Mouse (Mus musculus) heart, adult 18-20 months (tissue): ENCODE data around the gene Gabarap. TPM values are rescaled to one million over a fixed set of nuclear protein-coding genes. Genes with fewer than 3 reads are reported as not detected.
"Not testable (repeated sequence)": the region's sequence is repeated elsewhere in the genome, so short reads cannot be mapped to it uniquely, and the experiment has no call there.

Experiments used
- DNase-seq, 2 experiments: peaks; one replicate each; pipeline ENCODE4 v3.0.0; 2021 to 2022; ENCODE audit warnings: mixed read lengths in 1 of 2
- total RNA-seq, 2 experiments: library from RNA; stranded (reverse); gene quantifications; 2 replicates each; pipeline ENCODE4 v1.2.3; 2021

Gene Gabarap
- total RNA-seq, 2 experiments from 2014 or later: 285 to 320 TPM

DNA sequence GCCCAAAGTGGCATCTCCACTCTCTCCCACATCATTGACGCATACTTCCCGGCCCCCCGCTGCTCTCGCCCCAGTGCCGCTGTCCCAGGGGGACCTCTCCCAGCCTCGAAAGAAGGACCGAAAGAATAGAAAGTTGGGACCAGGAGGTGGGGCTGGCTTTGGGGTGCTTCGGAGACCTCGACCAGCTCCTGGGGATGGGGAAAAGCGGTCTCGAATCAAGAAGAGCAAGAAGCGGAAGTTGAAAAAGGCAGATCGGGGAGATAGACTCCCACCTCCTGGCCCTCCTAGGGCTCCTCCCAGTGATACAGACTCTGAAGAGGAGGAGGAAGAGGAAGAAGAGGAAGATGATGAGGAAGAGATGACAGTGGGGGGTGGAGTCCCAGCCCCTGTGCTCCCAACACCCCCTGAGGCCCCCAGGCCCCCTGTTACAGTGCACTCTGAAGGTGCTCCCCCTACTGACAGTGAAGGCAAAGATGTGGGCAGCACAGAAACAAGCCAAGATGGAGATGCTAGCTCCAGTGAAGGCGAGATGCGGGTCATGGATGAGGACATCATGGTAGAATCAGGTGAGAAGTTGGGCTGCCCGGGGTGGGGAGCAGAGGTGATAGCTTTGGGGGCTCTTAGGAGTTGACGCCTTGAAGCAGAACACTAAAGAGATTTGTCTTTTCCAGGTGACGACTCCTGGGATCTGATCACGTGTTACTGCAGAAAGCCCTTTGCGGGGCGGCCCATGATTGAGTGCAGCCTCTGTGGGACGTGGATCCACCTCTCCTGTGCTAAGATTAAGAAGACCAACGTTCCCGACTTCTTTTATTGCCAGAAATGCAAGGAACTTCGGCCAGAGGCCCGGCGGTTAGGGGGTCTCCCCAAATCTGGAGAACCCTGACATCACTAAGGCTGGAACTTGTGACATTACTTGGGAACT, 7.9 kb downstream of the Gabarap start:
- DNase-seq: peak in 1 of 2 experiments; percentile 28

DNA sequence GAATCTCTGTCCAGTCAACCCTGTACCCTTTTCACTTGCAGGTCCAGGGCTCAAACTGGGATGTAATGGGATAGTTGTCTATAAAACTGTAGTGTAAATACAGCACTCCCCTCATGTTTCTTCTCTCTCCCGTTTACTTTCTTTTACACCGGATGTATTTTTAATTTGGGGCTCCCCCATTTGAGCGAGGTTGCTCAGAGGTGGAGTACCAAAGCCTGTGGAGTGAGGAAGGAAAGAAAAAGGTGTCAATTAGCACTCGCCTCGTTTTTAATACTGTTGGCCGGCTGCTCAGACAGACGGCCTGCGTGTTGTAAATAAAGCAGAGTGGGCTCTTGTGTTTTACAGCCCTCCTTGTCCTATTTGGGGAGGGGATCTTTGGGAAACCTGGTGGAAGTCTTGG, 8.7 kb downstream of the Gabarap start:
- no peak for DNase-seq

DNA sequence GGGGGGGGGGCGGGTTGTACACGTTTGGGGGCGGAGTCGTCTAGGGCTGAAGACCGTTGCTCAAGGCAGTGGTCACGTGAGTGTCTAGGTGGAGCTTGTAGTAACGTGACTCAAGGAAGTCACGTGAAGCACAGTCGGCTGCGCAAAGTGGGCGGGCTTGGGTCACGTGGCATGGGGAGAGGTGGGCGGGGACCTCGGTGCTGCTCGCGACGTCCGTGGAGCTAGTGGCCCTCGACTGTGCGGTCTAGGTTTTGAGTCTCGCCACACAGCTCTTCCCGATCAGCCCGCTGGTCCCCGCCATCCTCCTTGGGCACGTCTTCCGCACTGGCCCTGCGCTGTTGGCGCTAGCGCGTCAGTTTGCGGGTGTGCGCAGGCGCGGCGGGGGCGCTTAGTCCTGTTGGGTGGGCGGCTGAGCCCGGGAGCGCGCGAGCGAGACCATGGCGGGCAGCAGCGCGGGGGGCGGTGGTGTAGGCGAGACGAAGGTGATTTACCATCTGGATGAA, 9.5 kb downstream of the Gabarap start, which contains the start of gene Dvl2:
TSS of gene Dvl2 (plus strand) at position 200 of the 503 bp plus-strand sequence.
- DNase-seq: peak; percentile 91 to 94

GRCm38 (mm10) chr11:70001159-70001558, 10.2 kb downstream of the Gabarap start:
- no peak for DNase-seq

GRCm38 (mm10) chr11:70001865-70002264, 10.9 kb downstream of the Gabarap start:
- DNase-seq: no peak

DNA sequence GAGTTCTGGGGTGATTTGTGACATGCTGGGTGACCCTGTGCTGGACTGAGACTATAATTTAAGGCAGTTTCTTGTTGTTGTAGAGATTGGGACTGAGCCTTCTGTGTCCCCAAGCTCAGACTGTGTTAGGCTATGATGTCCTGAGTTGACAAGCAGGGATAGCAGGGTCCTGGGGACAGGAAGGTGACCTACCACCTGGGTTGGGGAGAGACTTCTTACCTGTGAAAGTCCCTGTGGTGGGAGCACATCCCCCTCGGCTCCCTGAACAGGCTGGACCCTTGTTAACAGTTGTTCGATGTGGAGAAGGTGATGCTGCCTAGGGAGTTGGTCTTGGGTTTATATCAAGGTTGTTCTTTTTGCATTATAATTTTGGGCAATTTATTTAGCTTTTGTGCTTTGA, 11.5 kb downstream of the Gabarap start:
- no peak for DNase-seq

DNA sequence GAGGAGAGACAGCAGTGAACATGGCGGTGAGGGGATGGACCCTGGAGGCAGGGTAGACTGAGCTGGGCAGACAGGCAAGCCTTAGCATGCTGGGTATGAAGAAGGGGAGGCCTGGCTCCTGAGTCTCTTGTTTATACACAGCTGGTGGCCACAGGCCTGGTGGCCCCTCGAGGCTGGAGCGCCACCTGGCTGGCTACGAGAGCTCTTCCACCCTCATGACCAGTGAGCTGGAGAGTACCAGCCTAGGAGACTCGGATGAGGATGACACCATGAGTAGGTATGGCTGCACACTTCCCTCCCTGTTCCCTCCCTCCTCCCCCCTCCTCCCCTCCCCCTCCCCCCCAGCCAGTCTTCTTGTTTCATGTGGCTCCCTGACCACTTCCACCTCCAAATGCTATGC, 14.6 kb downstream of the Gabarap start:
- DNase-seq: no peak

DNA sequence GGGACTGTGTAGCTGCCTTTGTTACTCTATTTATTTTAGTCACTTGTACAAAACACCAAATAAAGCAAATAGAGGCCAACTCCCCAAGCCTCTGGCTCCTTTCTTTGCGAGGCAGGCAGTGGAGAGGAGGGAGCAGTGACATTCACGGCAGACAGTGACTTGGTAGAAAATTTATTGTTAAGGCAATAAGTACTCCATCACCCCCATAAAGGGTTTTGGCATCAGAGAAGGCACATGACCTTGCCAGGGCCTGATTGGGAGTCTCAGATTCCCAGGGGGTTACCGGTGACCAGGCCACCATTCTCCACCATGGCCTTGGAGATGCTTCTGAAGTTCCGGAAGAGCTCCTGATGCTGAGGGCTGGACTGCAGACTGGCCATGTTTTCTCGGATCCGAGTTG, 19.1 kb downstream of the Gabarap start:
- DNase-seq: no peak

DNA sequence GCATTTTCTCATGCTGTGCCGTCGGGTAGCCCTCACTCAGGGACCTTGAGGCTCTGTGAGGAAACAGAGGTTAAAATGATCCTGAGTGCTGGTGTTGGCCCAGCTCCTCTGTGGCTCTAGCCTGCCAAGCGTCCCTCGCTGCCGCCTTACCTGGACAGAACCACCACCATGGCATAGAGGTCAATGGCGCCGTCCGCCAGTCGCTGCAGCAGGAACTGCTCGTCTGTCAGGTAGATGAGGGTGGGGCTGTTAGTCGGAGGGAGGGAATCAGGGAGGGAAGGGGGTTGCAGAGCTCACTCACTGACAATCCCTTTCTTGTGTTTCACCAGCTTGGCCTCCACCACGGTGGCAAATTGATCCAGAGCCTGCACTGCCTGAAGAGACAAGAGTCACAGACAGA, 19.6 kb downstream of the Gabarap start:
- DNase-seq: no peak

DNA sequence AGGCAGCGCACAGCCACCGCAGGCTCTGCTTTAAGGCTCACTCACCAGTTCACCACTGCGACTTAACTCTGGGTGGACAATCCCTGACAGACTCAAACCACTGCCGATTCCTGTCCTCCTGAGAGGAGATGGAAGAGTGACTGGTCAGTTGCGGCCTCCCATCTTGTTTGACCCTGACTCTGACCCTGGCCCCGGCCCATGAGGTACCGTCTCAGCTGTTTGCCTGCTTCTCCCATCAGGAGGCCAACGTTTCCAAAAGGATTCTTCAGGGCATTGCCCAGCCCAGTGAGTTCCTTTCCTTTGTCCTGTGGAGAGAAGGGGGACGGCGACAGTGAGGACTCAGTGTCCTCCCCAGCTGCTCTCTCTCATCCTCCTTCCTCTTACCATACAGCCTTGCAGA, 20.0 kb downstream of the Gabarap start:
- DNase-seq: no peak

DNA sequence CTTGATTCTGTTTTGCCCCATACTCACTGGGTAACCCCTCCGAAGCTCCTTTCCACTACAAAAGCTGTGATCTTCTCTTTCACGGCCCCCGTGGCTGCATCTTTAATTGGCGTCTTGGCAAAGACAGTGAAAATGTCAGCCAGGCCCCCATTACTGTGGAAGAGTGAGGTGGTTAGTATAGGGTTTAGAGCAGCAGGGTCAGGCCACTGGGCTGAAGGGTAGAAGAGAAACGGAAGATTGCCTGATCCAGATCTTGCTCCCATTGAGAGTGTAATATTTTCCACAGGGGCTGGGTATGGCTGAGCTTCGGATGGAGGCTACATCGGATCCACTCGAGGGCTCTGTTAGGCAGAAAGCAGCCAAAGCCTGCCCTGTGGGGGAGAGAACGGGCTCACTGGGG, 22.0 kb downstream of the Gabarap start:
- no peak for DNase-seq

DNA sequence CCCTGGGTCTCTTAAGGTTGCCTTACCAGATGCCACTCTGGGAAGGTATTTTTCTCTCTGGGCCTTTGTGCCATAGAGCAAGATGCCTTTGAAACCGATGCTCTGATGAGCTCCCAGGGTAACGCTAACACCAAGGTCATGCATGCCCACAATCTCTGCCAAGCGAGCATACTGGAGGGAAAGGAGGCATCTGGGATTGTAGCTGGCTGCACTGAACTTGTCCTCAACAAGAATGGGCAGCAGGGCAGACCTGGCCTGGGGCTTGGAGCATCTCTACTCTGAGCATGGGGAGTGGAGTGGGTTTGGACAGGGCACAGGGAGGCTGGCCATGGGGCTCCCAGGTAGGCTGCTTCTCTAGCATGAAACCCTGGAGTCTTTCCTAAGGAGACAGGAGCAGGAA, 22.5 kb downstream of the Gabarap start:
- no peak for DNase-seq

DNA sequence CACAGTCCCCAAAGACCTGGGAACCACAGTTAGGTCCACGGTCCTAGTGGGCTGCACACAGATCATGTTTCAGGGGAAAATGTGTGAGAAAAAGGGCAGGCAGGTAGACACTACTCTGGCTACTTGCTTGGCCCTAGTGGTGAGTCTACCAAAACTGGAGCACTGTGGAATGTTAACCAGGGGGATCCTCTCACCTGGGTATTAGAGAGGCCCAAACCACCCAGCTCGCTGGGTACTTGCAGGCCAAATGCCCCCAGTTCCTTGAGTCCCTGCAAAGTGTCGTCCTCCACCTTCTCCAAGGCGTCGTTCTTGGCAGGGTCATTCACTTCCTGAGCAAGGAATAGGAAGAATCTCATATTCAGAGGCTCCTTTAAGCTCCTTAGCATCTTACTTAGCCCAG, 23.1 kb downstream of the Gabarap start:
- DNase-seq: no peak

DNA sequence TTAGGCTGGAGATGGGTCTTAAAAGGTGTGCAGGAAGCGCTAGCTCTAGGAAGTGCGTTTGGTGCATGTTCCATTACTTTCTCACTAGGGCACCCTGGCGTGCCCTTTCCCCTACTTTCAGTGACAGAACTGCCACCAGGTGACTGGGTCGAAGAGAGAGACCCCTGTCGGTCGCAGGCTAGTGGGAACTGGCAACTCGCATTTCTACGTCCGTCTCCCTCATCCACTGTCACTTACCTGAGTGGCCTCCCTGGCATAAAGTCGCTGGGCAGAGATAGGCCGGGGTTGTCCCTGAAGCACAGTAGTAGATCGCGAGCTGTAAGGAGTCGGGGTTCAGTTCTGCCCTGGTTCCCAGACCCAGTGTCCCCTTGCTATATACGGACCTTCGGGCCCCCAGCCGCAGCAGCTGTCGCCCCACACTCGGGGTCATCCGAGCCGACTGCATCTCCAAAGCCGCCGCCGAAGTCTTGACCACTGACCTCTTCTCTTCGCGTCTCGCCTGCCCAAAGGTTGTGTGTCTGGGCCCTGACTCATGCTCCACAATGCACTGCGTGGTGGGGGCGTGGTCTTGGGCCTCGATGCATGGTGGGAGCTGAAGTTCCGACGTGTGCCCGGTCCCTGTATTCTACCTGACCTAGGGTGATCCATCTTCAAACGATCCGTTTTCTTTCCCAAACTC, 24.1 kb downstream of the Gabarap start, which contains the start of gene Acadvl:
TSS of gene Acadvl (minus strand) at position 532 of the 679 bp plus-strand sequence.
- DNase-seq: peak; percentile 94 to 95

DNA sequence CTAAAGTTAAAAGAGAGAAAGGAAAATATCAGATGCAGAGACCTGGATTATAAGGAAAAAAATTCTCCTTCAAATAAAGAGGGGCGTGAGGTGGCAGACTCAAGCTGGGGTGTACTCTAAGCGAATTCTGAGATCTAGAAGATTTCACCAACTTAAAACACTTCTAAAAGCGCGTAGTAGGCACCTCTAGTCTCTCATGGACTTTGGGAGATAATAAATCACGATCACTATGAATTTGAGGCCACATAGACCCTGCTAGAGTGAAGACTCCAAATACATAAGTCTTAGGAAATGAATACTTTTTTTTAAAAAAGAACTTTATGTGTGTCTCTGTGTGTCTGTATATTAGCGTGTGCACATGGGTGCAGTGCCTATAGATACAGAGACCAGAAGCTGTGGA, 24.7 kb downstream of the Gabarap start:
- no peak for DNase-seq

- DNase-seq: not testable (repeated sequence)
Observed at GRCm38 (mm10) chr11:70016177-70016576, 25.2 kb downstream of the Gabarap start.

DNA sequence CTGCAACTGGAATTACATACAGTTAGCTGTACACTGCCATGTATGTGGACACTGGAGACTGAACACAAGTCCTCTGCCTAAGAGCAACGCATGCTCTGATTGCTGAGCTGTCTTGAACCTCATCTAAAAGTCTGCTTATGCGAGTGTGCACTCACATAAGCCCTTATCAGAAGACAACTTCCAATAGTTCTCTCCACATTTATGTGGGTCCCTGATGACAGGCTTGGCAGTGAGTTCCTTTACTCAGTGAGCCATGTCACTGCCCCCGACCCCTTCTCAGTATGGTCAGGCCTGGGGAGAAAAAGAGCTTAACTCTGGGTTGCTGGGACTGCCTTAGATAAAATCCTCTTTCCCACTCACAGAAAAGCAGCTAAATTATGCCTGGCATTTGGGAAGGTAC, 25.7 kb downstream of the Gabarap start, which contains the start of gene Dlg4:
TSS of gene Dlg4 (plus strand) at position 274 of the 400 bp plus-strand sequence.
- no peak for DNase-seq

DNA sequence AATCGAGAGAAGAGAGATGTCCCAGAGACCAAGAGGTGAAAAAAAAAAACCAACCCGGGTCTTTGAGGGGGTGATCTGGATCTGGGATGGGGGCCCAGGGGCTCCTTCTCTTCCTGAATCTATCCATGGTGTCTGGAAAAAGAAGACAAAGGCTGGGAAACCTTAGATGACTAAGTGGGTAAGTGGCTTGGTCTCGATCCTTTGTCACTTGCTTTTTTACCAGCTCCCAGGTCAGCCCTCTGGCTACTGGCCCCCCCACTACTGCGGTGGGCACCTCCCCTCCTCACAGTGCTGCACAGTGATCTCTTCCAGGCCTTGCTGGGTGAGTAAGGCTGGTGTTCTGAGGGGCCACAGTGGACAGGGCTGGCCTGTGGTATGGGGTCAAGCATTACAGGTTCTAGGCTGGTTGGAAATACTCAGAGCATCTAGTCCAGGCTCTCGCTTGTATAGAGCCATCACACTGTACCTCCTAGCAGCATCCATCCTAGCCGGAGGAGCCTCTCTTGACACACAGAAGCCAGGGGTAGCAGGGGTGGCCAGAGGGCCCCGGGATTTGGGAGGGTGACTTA, 26.3 kb downstream of the Gabarap start:
- no peak for DNase-seq

DNA sequence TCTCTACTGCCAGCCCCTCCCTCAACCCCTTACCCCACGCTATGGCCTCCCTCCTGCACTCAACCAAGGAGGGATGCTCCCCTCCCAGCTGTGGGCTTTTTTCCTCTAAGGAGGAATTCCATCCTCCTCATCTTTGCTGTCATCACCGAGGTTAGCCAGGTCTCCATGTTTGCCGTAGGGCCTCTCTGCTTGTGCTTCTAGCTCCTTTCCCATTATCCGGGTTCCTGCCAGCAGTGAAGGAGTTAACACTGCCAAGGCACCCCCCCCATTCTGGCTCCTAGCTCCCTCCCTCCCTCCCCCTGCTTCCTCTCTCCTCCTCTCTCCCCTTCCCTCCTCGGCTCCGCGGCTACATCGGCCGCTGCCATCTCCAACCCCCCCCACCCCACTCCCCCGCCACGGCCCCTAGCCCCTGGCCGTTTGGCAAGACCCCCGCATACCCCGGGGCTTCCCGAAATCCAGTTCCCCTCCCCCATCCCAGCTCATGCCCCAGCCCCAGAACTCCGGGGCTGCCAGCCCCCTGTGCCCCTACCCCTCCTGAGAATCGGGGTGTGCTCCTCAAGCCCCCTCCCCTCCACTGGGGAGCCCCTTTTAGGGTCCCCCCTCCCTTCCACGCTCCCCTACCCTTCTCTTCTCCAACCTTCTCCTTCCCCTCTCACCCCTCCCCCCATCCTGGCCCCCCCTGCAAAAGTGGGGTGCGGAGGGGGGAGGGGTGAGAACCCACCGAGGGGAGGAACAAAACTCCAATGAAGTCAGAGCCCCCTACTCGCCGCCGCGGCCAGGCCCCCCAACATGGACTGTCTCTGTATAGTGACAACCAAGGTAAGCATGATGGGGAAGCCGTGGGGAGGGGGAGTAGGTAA, 27.4 kb downstream of the Gabarap start:
- peak; percentile 42 to 62 for DNase-seq

DNA sequence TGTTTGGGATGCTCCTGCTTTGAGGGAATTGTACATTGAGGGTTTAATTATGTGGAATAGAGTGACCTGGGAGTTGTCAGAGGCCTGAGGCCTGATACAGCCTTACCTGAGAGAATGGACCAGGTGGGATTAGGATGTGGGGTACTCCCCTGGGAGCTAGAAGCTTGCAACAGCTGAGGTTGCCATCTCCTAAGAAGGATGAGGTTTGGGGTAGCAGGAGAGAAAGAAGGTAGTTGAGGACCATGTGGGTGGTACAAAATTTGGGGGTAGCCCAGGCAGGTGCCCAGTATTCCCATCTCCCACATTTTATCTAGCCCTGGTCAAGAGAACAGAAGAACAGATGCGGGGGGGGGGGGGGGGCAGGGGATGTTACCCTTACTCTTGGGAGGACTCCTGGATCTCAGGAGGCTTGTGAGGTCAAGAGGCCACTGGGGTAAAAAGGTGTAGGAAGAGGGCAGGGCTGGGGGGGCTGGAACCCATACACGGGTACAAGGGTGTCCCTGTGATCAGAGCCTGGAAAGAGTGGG, 28.6 kb downstream of the Gabarap start:
- DNase-seq: no peak

DNA sequence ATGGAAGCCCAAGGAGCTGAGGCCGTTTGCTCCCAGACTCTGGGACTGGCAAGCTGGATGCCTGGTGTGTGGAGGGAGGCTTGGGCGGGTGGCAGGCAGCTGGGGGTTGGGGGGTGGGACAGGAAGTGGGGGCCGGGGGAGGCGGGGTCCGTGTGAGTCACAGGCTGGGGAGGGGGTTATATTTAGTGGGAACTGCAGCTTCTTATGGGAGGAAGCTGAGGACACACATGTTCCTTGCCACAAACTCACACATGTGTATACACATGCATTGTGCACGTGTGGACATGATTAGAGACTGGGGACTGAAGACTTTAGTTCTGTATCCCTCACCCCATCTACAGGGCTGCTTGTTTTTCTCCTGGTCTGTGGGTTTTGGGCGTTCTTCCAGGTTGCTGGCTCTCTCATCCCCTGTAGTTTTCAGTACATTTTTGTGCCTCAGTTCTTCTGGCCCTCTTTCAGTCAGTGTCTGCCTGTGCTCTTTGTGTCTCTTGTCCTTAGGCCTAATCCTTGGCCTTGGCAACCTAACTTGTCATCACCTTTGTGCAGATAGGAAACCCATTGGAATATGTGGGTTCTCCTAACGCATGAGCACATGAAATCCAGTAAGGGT, 29.2 kb downstream of the Gabarap start:
- DNase-seq: peak in 1 of 2 experiments; percentile 29
